Mouse (Mus musculus) megakaryocyte, embryonic 14.5 days (primary cell): Measurements from ENCODE around the gene Prl2c2. TPM values are rescaled to one million over a fixed set of nuclear protein-coding genes. Genes with fewer than 3 reads are reported as not detected.
"Not testable (repeated sequence)": the region's sequence is repeated elsewhere in the genome, so short reads cannot be mapped to it uniquely, and the experiment has no call there.

Source experiments
- H3K27me3 ChIP-seq: replicated peaks from 2 replicates; pipeline ENCODE3; 2012; ENCODE audit warnings: inconsistent platforms
- H3K36me3 ChIP-seq: replicated peaks from 2 replicates; pipeline ENCODE3; 2012; ENCODE audit warnings: low read length, inconsistent platforms, mixed read lengths
- H3K4me1 ChIP-seq: 2 replicates; pipeline ENCODE4 v1.6.1; 2012; ENCODE audit warnings: inconsistent platforms
- H3K4me3 ChIP-seq: replicated peaks from 2 replicates; pipeline ENCODE3; 2012; ENCODE audit warnings: moderate library complexity, mild to moderate bottlenecking, inconsistent platforms
- H3K9me3 ChIP-seq: 2 replicates; pipeline ENCODE4 v1.6.1; 2012; ENCODE audit warnings: inconsistent platforms
- polyA plus RNA-seq: library from polyadenylated mRNA; stranded (reverse); fragments of >175 nt; gene quantifications from 2 replicates; pipeline ENCODE4 v1.2.3, GENCODE M21; 2012; ENCODE audit warnings: low replicate concordance; ENCODE audit not compliant: insufficient read depth

The Prl2c2 gene
- not detected in 2 replicates for polyA plus RNA-seq

GRCm38 (mm10) chr13:13005283-13005682, at the start of gene Prl2c2:
Gene Prl2c2, minus strand, starts transcription at chr13:13005383.
- not testable (repeated sequence) for H3K4me3 ChIP-seq, H3K9me3 ChIP-seq, H3K4me1 ChIP-seq, H3K36me3 ChIP-seq, H3K27me3 ChIP-seq

- not testable (repeated sequence) for H3K9me3 ChIP-seq, H3K36me3 ChIP-seq, H3K27me3 ChIP-seq, H3K4me1 ChIP-seq, H3K4me3 ChIP-seq
Observed at GRCm38 (mm10) chr13:13025872-13026271, 20.7 kb upstream of the Prl2c2 start.

- H3K4me3 ChIP-seq, H3K9me3 ChIP-seq, H3K4me1 ChIP-seq, H3K36me3 ChIP-seq, H3K27me3 ChIP-seq: not testable (repeated sequence)
Observed at GRCm38 (mm10) chr13:13013993-13014549, 8.9 kb upstream of the Prl2c2 start.

Other genes starting within 250 kb of the Prl2c2 start
- gene Prl2c3, start 205.3 kb downstream of the Prl2c2 start, polyA plus RNA-seq, result not detected in 2 replicates
- gene Prl2c5, start 177.3 kb upstream of the Prl2c2 start, polyA plus RNA-seq, result not detected in 2 replicates